Mouse (Mus musculus) intestine, embryonic 15.5 days (tissue): ENCODE measurements around the gene Zfp518a. TPM values are rescaled to one million over a fixed set of nuclear protein-coding genes. Genes with fewer than 3 reads are reported as not detected.

Experiments
- polyA plus RNA-seq: library from polyadenylated mRNA; unstranded; fragments of >200 nt; fragmentation: Nextera tagmentation; extraction: Ambion mirVana; gene quantifications from 2 replicates; pipeline ENCODE4 v1.2.1, GENCODE M21; 2015

Gene Zfp518a
- polyA plus RNA-seq, 1 experiment from 2014 or later, result 13.3 TPM

Other genes starting within 250 kb of the Zfp518a start
- 0.06 TPM in 1 of 2 replicates, not detected in the other for gene Cc2d2b, start 146.0 kb upstream of the Zfp518a start, polyA plus RNA-seq
- 9.1 and 9.8 TPM in 2 replicates for gene Ccnj, start 63.4 kb upstream of the Zfp518a start, polyA plus RNA-seq
- gene Blnk, start 99.8 kb downstream of the Zfp518a start, polyA plus RNA-seq, result 19.6 and 20.5 TPM in 2 replicates
- not detected in 2 replicates for gene Dntt, start 134.6 kb downstream of the Zfp518a start, polyA plus RNA-seq
- gene Opalin, start 182.4 kb downstream of the Zfp518a start, polyA plus RNA-seq, result not detected in 2 replicates